10 mouse cellular contexts compared by ENCODE assay signal in the genomic region with DNA sequence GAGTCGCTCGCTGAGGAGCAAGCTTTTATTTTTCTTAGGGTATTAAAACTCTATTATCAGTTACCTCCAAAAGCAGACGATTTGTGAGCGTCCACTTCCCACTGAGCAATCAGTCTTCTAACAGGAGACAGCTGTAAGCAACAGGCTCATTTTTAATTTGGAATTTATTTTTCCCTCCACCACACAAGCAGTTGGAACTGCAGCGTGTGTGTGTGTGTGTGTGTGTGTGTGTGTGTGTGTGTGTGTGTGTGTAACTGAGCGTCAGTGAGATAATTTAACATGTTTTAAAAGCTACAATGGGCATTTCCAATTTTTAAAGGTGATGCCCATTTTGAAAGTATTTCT.
A peak's percentile ranks its signal among the peaks of the same experiment; 100 is the strongest.
DNase-seq lines count a peak whose midpoint lies in the region; ATAC-seq and TF ChIP-seq lines count a peak whose summit lies in the region.
"Had no signal": no experiment of that assay in that cellular context is flagged by ENCODE, and none has a peak within 500 bp of the region (broad histone marks: within the 10 kb centered on the region; RNA-seq: fewer than 3 reads in every experiment).

No protein-coding gene starts in this region.

- H3K4me1 ChIP-seq in heart, embryonic 14.5 days (ENCODE audit: control insufficient read depth in 2 of 2, insufficient read depth in 2 of 2, low read length in 2 of 2), result peaks cover 4 to 8% of the 10 kb centered on the region in 2 experiments; a peak in 2 of 4 replicates
- peaks cover 6% of the 10 kb centered on the region for H3K4me1 ChIP-seq in testis, adult 2 months (ENCODE audit: control insufficient read depth, insufficient read depth, low read length)
- H3K4me1 ChIP-seq in limb, embryonic 12.5 days (replicated peaks), result peaks cover 50% of the 10 kb centered on the region
- H3K4me1 ChIP-seq in stomach, embryonic 16.5 days (ENCODE audit: control insufficient read depth, insufficient read depth, low read length), result peaks cover 20% of the 10 kb centered on the region
- no peaks in the 10 kb centered on the region for H3K4me1 ChIP-seq in cerebellum, adult 2 months (ENCODE audit: control insufficient read depth, insufficient read depth, low read length)

- peak overlapping the region; percentile 38 for H3K4me2 ChIP-seq in heart, embryonic 14.5 days (ENCODE audit: low read length)
- H3K4me2 ChIP-seq in limb, embryonic 12.5 days, result peak overlapping the region; percentile 31
- H3K4me2 ChIP-seq in stomach, embryonic 16.5 days (ENCODE audit: low read depth, low read length), result no peak overlapping the region

- DNase-seq in heart, postnatal 4 days, result no peak
- no peak for DNase-seq in testis, postnatal 10 days (ENCODE audit: low spot score)
- no peak for DNase-seq in cerebellum, adult 2 months
- DNase-seq: thymus, postnatal 36 days had no signal

- no peak for TF ChIP-seq POLR2A in testis, adult 2 months (IDR thresholded peaks at IDR 0.05; ENCODE audit: control insufficient read depth, low read depth, low read length)
- no peak for TF ChIP-seq POLR2A in cerebellum, adult 2 months (IDR thresholded peaks at IDR 0.05; ENCODE audit: borderline replicate concordance, insufficient read depth, low read length)

- H3K9me3 ChIP-seq in heart, embryonic 14.5 days (ENCODE audit: control insufficient read depth, low read length), result no peaks in the 10 kb centered on the region
- no peaks in the 10 kb centered on the region for H3K9me3 ChIP-seq in limb, embryonic 12.5 days
- no peaks in the 10 kb centered on the region for H3K9me3 ChIP-seq in stomach, embryonic 16.5 days (replicated peaks; ENCODE audit: control insufficient read depth, low read length)
- H3K9me3 ChIP-seq: heart, embryonic 15.5 days had no signal

- H3K27ac ChIP-seq in heart, embryonic 14.5 days (replicated peaks in 1 of 2; ENCODE audit: control insufficient read depth in 1 of 2, insufficient read depth in 1 of 2, low read depth in 2 of 2, low read length in 2 of 2), result no peak overlapping the region
- H3K27ac ChIP-seq in testis, adult 2 months (ENCODE audit: control insufficient read depth, insufficient read depth, low read depth, low read length), result no peak overlapping the region
- peak overlapping the region; percentile 83 for H3K27ac ChIP-seq in limb, embryonic 12.5 days
- peak overlapping the region; percentile 64; the same call in 1 of the 2 replicates for H3K27ac ChIP-seq in stomach, embryonic 16.5 days (ENCODE audit: low read length)
- no peak overlapping the region for H3K27ac ChIP-seq in cerebellum, adult 2 months (ENCODE audit: insufficient read depth, low read length)
- H3K27ac ChIP-seq: heart, embryonic 15.5 days had no signal

- no peak for ATAC-seq in heart, embryonic 14.5 days (ENCODE audit: insufficient number of reproducible peaks, insufficient read depth, low FRiP score, low read depth)
- peak; percentile 32; the same call in 1 of the 2 replicates for ATAC-seq in limb, embryonic 12.5 days (ENCODE audit: insufficient number of reproducible peaks, insufficient read depth, low FRiP score, low TSS enrichment, low read depth)
- ATAC-seq in stomach, embryonic 16.5 days (ENCODE audit: insufficient read depth, low FRiP score), result no peak
- no peak for ATAC-seq in activated CD4-positive, CD25-positive, alpha-beta regulatory T cell, adult 4 months

- no peaks in the 10 kb centered on the region for H3K27me3 ChIP-seq in heart, embryonic 14.5 days (ENCODE audit: control insufficient read depth, insufficient read depth, low read length)
- H3K27me3 ChIP-seq in testis, adult 2 months (ENCODE audit: control insufficient read depth, insufficient read depth, low read length), result no peaks in the 10 kb centered on the region
- H3K27me3 ChIP-seq in limb, embryonic 12.5 days, result no peaks in the 10 kb centered on the region
- no peaks in the 10 kb centered on the region for H3K27me3 ChIP-seq in stomach, embryonic 16.5 days (ENCODE audit: control insufficient read depth, insufficient read depth, low read length)
- H3K27me3 ChIP-seq in cerebellum, adult 2 months (ENCODE audit: control insufficient read depth, insufficient read depth, low read length), result no peaks in the 10 kb centered on the region
- H3K27me3 ChIP-seq: heart, embryonic 15.5 days had no signal

- no peak for TF ChIP-seq CTCF in testis, adult 2 months (IDR thresholded peaks at IDR 0.05; ENCODE audit: control insufficient read depth, insufficient read depth, insufficient replicate concordance, low read depth, low read length)
- TF ChIP-seq CTCF in cerebellum, adult 2 months (IDR thresholded peaks at IDR 0.05; ENCODE audit: borderline replicate concordance, insufficient read depth, low read depth, low read length), result no peak

- 30% methylated on average over 6 of the region's 6 CpGs for WGBS in heart, embryonic 14.5 days
- 1% methylated on average over 6 of the region's 6 CpGs for WGBS in limb, embryonic 12.5 days
- WGBS in stomach, embryonic 16.5 days, result 17% methylated on average over 6 of the region's 6 CpGs
- WGBS in cerebellum, adult 2 months, result 15% methylated on average over 6 of the region's 6 CpGs

- no peak overlapping the region for H3K4me3 ChIP-seq in heart, embryonic 14.5 days (ENCODE audit: control insufficient read depth in 1 of 2, insufficient read depth in 1 of 2, low read depth in 1 of 2, low read length in 2 of 2)
- H3K4me3 ChIP-seq in testis, adult 2 months (ENCODE audit: control insufficient read depth, low read depth, low read length), result peak overlapping the region; percentile 13; the same call in 1 of the 2 replicates
- no peak overlapping the region for H3K4me3 ChIP-seq in limb, embryonic 12.5 days (replicated peaks)
- H3K4me3 ChIP-seq in stomach, embryonic 16.5 days (replicated peaks; ENCODE audit: low read length), result no peak overlapping the region
- H3K4me3 ChIP-seq in cerebellum, adult 2 months (replicated peaks; ENCODE audit: insufficient read depth, low read depth, low read length), result no peak overlapping the region
- H3K4me3 ChIP-seq: heart, embryonic 15.5 days had no signal

- no peaks in the 10 kb centered on the region for H3K36me3 ChIP-seq in heart, embryonic 14.5 days (ENCODE audit: control insufficient read depth, insufficient read depth, low read length)
- H3K36me3 ChIP-seq in testis, adult 2 months (ENCODE audit: control insufficient read depth, insufficient read depth, low read length), result no peaks in the 10 kb centered on the region
- no peaks in the 10 kb centered on the region for H3K36me3 ChIP-seq in limb, embryonic 12.5 days
- H3K36me3 ChIP-seq in stomach, embryonic 16.5 days (ENCODE audit: control insufficient read depth, insufficient read depth, low read length), result no peaks in the 10 kb centered on the region
- H3K36me3 ChIP-seq: heart, embryonic 15.5 days had no signal

- H3K9ac ChIP-seq in heart, embryonic 14.5 days (ENCODE audit: low read length), result no peak overlapping the region
- no peak overlapping the region for H3K9ac ChIP-seq in limb, embryonic 12.5 days (replicated peaks)
- no peak overlapping the region for H3K9ac ChIP-seq in stomach, embryonic 16.5 days (ENCODE audit: low read length)
- H3K9ac ChIP-seq: heart, embryonic 15.5 days had no signal

Comparison
In these comparisons a context has a peak if more than half of its experiments do, and no peak if none do; other contexts are left out.
1. H3K27ac ChIP-seq: peak in limb, embryonic 12.5 days (single experiment) and stomach, embryonic 16.5 days (single experiment); none in heart, embryonic 14.5 days (0 of 2), testis, adult 2 months (single experiment) and cerebellum, adult 2 months (single experiment).